Mouse (Mus musculus) kidney, postnatal 10 days (tissue): ENCODE measurements around the gene Styx.
A peak's percentile ranks its signal among the peaks of the same experiment; 100 is the strongest.
"Not testable (repeated sequence)": the region's sequence is repeated elsewhere in the genome, so short reads cannot be mapped to it uniquely, and the experiment has no call there.

Source experiments
- DNase-seq: peaks from one replicate; pipeline ENCODE4 v3.0.0; 2021; ENCODE audit warnings: mixed read lengths

Gene Styx

GRCm38 (mm10) chr14:45441291-45441690, 90.4 kb downstream of the Styx start:
- DNase-seq = no peak

GRCm38 (mm10) chr14:45442781-45443560, 92.1 kb downstream of the Styx start:
- no peak for DNase-seq

- DNase-seq = no peak
Measured at GRCm38 (mm10) chr14:45444870-45445269, 94.0 kb downstream of the Styx start.

GRCm38 (mm10) chr14:45445445-45445844, 94.6 kb downstream of the Styx start:
- no peak for DNase-seq

GRCm38 (mm10) chr14:45446777-45447176, 95.9 kb downstream of the Styx start:
- DNase-seq = no peak

DNA sequence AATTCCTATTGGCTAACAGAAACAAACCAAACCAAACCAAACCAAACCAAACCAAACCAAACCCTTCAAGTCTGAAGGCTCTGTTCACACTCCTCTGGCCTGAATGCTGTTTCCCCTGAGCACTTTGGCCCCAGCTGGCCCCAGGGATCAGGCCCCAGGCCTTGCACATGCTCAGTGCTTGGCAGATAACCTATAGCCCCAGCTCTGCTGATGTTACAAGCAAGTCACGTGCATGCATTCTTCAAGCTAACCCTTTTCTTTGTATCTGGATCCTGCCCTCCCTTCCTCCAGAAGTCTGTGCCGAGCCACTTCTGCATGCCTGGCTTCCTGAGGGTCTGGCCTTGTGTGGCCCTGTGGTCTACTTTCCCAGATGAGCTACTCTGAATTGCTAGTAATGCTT, 100.2 kb downstream of the Styx start:
- DNase-seq = no peak

- peak; percentile 74 for DNase-seq
Measured at GRCm38 (mm10) chr14:45452148-45452547, 101.3 kb downstream of the Styx start.

- DNase-seq = peak; percentile 77
Measured at GRCm38 (mm10) chr14:45452861-45453512, 102.1 kb downstream of the Styx start.

- peak; percentile 71 for DNase-seq
Measured at GRCm38 (mm10) chr14:45453538-45454233, 102.8 kb downstream of the Styx start.

DNA sequence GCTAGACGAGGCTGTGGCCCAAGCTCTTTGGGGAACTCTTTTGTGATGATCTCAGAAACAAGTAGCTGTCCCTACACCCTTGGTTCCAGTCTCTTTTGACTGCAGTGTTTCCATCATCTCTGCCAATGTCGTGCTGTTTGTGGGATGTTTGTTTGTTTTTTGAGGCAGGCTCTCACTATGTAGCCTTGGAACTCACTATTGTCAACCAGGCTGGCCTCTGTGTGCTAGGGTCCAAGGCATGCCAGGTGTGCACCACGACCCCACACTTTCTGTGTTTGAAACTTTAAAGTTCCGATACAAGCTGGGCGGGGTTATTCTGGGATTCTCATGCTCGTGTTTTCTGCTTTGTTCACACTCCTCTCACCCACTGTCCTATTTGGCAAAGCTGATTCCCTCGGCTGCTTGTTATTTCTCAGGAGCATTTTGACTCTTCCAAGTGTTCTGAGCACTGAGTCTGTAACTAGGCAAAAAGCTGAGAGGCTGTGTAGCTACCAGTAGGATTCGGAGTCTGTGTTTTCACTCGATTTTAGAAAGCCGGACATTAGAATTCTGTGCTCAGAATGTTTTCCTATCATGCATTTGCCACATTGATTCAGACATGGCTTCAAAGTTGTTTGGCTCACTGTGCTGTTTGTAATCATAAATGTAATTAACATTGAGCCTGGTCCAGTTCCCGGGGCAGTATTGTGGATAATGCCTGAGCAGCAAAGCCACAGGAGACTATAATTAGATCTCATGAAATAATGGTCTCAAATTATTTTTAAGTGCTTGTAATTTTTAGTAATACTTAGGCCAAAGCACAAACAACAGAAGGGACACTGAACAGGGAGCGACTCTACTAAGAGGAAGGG, 105.0 kb downstream of the Styx start:
- no peak for DNase-seq

DNA sequence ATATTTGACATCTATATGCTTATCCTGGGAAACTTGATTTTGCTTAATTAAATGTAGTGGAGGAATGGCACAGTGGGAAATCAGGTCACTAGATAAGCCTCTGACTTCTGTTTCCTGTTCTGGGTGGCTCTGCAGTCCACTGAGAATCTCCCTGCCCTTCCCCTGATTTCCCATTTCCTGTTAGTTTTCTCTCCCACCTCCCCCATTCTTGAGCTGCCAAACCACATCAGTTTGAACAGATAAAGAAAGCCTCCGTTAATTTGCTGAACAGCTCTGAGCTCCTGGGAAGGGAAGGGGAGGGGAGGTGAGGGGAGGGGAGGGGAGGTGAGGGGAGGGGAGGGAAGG, 105.6 kb downstream of the Styx start:
- DNase-seq = peak; percentile 57

DNA sequence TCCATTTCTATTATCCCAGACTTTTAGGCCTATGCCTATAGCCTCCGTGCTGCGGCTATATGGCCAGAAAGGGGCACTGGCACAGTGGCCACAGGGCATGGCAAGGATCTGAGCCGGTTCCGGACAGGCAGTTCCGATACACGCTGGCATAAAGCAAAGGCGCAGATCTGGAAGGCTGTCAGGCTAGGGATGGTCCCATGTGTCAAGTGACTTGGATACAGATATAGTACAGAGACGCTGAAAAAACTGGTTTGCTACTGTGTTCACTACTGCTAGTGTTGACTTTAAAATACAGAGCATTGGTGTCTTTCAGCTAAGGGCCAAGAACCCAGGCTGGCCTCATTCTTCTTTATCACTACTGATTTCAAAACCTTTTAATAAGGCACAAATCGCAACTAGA, 106.1 kb downstream of the Styx start:
- DNase-seq = no peak

- DNase-seq = no peak
Measured at GRCm38 (mm10) chr14:45459877-45460276, 109.0 kb downstream of the Styx start.

- DNase-seq = no peak
Measured at GRCm38 (mm10) chr14:45460491-45460890, 109.6 kb downstream of the Styx start.

GRCm38 (mm10) chr14:45461945-45462344, 111.1 kb downstream of the Styx start:
- DNase-seq = no peak

GRCm38 (mm10) chr14:45462374-45462773, 111.5 kb downstream of the Styx start:
- no peak for DNase-seq

- no peak for DNase-seq
Measured at GRCm38 (mm10) chr14:45462875-45463475, 112.1 kb downstream of the Styx start.

GRCm38 (mm10) chr14:45463599-45463998, 112.7 kb downstream of the Styx start:
- DNase-seq = peak; percentile 83

DNA sequence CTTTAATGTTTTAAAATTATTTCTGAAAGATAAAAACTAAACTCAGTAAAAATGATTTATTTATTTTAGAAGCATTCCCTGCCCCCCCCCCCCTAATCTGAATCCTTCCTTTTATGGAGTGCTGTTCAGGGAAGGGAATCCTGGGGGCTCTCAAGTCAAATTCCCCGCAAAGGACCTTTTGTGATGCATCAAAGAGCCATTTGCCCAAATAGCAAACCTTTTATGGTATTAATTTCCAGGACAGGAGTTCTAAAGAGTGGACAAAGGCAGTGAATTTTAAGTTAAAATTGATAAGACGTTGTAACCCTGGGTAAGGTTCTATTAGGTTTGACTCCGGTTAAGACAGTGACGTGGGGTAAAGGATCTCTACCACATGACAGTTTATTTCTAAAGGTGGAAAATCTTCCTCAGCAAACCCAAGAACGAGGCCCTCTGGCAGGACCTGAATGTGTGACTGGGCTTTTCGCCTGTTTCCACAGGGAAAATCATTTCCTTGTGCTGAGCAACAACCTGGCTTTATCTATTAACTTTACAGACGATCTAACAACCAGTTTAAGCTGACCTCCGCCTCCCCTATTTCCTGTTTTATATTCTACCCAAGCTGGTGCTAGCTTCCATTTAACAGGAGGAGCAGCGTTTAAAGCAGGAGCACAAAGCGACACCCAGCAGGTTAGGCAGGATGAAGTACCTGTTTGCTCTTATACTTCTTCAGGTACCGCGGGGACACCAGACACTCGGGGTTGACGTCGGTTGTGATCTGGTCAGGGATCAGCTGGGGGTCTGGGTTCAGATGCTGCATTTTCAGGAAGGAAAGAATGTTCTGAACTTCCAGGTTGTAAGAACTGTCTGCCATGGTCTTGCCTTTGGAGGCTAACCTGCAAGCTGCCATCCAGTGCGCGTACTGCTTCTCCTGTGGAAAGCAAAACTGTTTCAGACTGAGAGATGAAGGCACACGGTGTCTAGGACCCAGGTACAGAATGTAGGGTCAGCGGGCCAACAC, 113.4 kb downstream of the Styx start:
- no peak for DNase-seq

GRCm38 (mm10) chr14:45466371-45466770, 115.5 kb downstream of the Styx start:
- not testable (repeated sequence) for DNase-seq

GRCm38 (mm10) chr14:45469446-45469845, 118.6 kb downstream of the Styx start:
- no peak for DNase-seq
